Comparison of ENCODE assay signal across 9 mouse cellular contexts in the genomic region with DNA sequence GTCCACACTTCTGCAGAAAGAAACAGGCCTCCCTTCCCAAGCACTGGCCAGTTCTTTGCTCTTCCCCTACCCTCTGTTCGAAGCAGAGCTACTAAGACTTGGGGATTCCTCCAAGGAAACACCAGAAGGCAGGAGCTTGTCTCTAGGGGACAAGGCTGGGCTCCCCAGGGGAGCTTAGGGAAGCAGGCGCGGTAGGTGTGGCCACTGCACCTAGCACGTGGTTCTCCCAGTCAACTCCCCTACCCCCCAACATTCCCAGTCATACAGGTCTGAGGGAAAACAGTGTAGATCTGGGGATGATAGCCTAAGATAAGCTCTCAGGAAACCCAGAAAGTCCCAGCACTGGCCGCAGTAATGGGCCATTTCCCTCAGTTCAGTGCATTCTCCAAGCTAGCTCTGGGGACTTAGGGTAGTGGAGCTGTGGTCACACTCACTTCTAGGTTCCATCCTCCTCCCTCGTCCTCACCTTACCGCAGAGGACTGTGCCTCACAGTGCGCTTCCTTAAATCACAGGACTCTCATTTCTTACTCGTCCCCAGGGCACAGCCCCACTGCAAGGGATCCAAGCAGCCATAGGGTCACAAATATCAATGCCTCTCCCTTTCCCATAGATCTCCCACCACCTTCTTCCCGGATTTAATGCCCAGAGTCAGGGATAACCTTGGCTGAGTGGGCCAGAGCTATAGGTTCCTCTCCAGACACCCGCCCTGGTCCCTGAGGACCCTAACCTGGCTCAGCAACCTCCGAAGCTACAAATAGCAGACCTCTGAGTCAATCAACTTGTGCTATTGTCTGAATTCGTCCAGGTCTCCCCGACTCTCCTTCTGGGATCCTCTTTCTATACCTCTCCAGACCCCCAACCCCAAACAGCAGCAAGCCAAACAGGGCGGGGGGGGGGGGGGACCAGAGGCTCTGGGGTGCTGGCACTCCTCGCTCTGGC.
DNase-seq lines count a peak whose midpoint lies in the region; ATAC-seq and TF ChIP-seq lines count a peak whose summit lies in the region.
"Had no signal": no experiment of that assay in that cellular context is flagged by ENCODE, and none has a peak within 500 bp of the region (broad histone marks: within the 10 kb centered on the region; RNA-seq: fewer than 3 reads in every experiment).

No protein-coding gene starts in this region.

- peaks cover 44% of the 10 kb centered on the region for H3K4me1 ChIP-seq in heart, postnatal 0 days (ENCODE audit: control insufficient read depth, insufficient read depth)
- peaks cover 19% of the 10 kb centered on the region for H3K4me1 ChIP-seq in liver, postnatal 0 days (ENCODE audit: insufficient read depth)

- peak overlapping the region; percentile 63 for H3K27ac ChIP-seq in heart, postnatal 0 days (ENCODE audit: low read depth)
- H3K27ac ChIP-seq in liver, postnatal 0 days (ENCODE audit: low read depth), result no peak overlapping the region

- no peak for TF ChIP-seq CTCF in heart, postnatal 0 days (IDR thresholded peaks at IDR 0.05; ENCODE audit: low read depth)
- no peak for TF ChIP-seq CTCF in liver, postnatal 0 days (IDR thresholded peaks at IDR 0.05; ENCODE audit: low read depth)

- peak overlapping the region; percentile 69 for H3K4me2 ChIP-seq in heart, postnatal 0 days (ENCODE audit: low read depth, low read length)
- H3K4me2 ChIP-seq in liver, postnatal 0 days (ENCODE audit: low read depth, low read length), result peak overlapping the region; percentile 63

- peak overlapping the region; percentile 62 for H3K4me3 ChIP-seq in heart, postnatal 0 days (ENCODE audit: low read depth, low read length)
- H3K4me3 ChIP-seq in liver, postnatal 0 days (ENCODE audit: low read depth, low read length), result peak overlapping the region; percentile 39

- H3K27me3 ChIP-seq in heart, postnatal 0 days (ENCODE audit: control insufficient read depth, insufficient read depth, low read length), result no peaks in the 10 kb centered on the region
- H3K27me3 ChIP-seq in liver, postnatal 0 days (ENCODE audit: insufficient read depth, low read length), result 0 out of 2 replicates have a peak, but pooled peaks cover 6% of the 10 kb centered on the region

- 19% methylated on average over 16 of the region's 16 CpGs for WGBS in heart, postnatal 0 days
- WGBS in liver, postnatal 0 days (ENCODE audit: insufficient replicate concordance), result 18% methylated on average over 15 of the region's 16 CpGs

- DNase-seq in heart, adult 11 months, result peak; percentile 93
- no peak for DNase-seq in heart, adult 18-20 months
- peak; percentile 60 for DNase-seq in ES-CJ7 (ENCODE audit: low read depth, low spot score)
- DNase-seq in heart, postnatal 0 days (ENCODE audit: low spot score), result no peak
- no peak for DNase-seq in liver, postnatal 0 days
- DNase-seq in cerebellum, postnatal 4 days (ENCODE audit: low spot score in 2 of 2), result no peak
- no peak for DNase-seq in frontal cortex, adult 2 months (ENCODE audit: extremely low spot score in 1 of 2, low spot score in 1 of 2)
- no peak for DNase-seq in right cerebral cortex, adult 2 months (ENCODE audit: low spot score in 2 of 2)

- no peaks in the 10 kb centered on the region for H3K36me3 ChIP-seq in heart, postnatal 0 days (replicated peaks; ENCODE audit: control insufficient read depth, insufficient read depth, low read length)
- H3K36me3 ChIP-seq in liver, postnatal 0 days (replicated peaks; ENCODE audit: insufficient read depth, low read length), result no peaks in the 10 kb centered on the region

- H3K9me3 ChIP-seq in heart, postnatal 0 days (replicated peaks; ENCODE audit: control insufficient read depth, low read length), result no peaks in the 10 kb centered on the region
- no peaks in the 10 kb centered on the region for H3K9me3 ChIP-seq in liver, postnatal 0 days (ENCODE audit: low read length)
- H3K9me3 ChIP-seq: megakaryocyte, embryonic 14.5 days had no signal

- peak overlapping the region; percentile 53 for H3K9ac ChIP-seq in heart, postnatal 0 days (replicated peaks; ENCODE audit: low read depth, low read length)
- H3K9ac ChIP-seq in liver, postnatal 0 days (replicated peaks), result 0 out of 2 replicates have a peak overlapping the region, but pooled peaks have one; percentile 17

- TF ChIP-seq EP300 in heart, postnatal 0 days (IDR thresholded peaks at IDR 0.05; ENCODE audit: low read depth), result no peak
- no peak for TF ChIP-seq EP300 in liver, postnatal 0 days (IDR thresholded peaks at IDR 0.05; ENCODE audit: low read depth)

- ATAC-seq in heart, postnatal 0 days (ENCODE audit: insufficient read depth, low read depth), result no peak
- no peak for ATAC-seq in liver, postnatal 0 days

Comparison
In these comparisons a context has a peak if more than half of its experiments do, and no peak if none do; other contexts are left out.
1. DNase-seq: peak in heart, adult 11 months (single experiment) and ES-CJ7 (single experiment); none in heart, adult 18-20 months (0 of 2), heart, postnatal 0 days (single experiment), liver, postnatal 0 days (single experiment), cerebellum, postnatal 4 days (0 of 2), frontal cortex, adult 2 months (0 of 2) and right cerebral cortex, adult 2 months (0 of 2).